Mouse (Mus musculus) ES-Bruce4 (cell line): ENCODE data around the gene Sec14l1.

Experiments used
- CTCF ChIP-seq: IDR thresholded peaks from one replicate; pipeline ENCODE4 v1.8.1; 2011; ENCODE audit warnings: low read depth, low read length
- EP300 ChIP-seq: IDR thresholded peaks from 2 replicates; pipeline ENCODE4 v1.6.1; 2011; ENCODE audit warnings: low read depth, low read length; ENCODE audit not compliant: insufficient read depth
- POLR2A ChIP-seq: IDR thresholded peaks from one replicate; pipeline ENCODE4 v1.8.1; 2011; ENCODE audit warnings: low read length; ENCODE audit not compliant: insufficient read depth

DNA sequence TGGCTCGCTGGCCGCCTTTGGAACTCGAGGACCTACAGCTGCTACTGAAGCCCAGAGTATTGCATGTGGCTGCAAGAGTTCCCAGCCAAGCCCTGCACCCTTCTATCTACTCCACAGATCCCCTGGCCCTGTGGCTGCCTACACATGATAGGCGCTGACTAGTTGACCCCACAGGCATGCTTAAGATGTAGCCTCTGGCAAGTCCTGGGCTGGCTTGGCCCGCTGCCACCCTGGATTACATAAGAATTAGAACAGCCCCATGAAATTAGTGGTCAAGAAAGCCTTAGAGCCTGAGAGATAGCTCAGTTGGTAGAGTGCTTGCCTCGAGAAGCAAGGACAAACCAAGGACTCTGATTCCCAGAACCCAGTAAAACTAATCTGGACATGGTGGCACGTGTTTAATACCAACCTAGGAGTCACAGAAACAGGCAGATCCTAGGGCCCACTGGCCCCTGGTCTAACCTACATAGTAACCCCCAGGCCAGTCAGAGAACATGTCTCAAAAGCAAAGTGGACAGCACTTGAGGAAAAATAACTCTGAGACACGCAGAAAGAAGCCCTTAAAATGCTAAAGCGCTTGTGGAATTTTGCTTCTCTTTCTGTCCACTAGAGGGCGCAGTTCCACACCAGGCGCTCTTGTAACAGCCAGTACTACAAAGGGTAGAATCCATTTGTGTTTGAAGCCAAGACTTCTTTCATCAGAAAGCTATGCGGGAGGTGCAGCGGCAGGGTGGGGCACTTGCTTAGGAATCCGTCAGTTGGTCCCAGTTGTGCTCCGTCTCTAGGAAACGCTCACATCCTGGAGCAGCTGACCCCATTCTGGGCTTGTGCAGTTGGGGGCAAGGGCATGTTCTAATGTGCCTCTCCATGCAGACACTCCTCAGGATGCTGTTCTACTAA is 33.6 kb upstream of the Sec14l1 start:
- TF ChIP-seq EP300 (peak; percentile 99), CTCF (peak; percentile 38), POLR2A (no peak)
